Mouse (Mus musculus): Measurements from ENCODE around the gene Cnksr3.
A peak's percentile ranks its signal among the peaks of the same experiment; 100 is the strongest.

Cnksr3 gene

GRCm38 (mm10) chr10:7149671-7150595, 62.1 kb downstream of the Cnksr3 start:
- no peak for DNase-seq (ENCODE audit: low spot score in 2 of 2)

GRCm38 (mm10) chr10:7145614-7146013, 66.4 kb downstream of the Cnksr3 start:
- DNase-seq (ENCODE audit: low spot score in 2 of 2), result no peak

- no peak for DNase-seq (ENCODE audit: low spot score in 2 of 2)
These were observed 67.8 kb downstream of the Cnksr3 start for GRCm38 (mm10) chr10:7144081-7144783.

GRCm38 (mm10) chr10:7142287-7142686, 69.8 kb downstream of the Cnksr3 start:
- no peak for DNase-seq (ENCODE audit: low spot score in 2 of 2)

GRCm38 (mm10) chr10:7140282-7140681, 71.8 kb downstream of the Cnksr3 start:
- DNase-seq (ENCODE audit: low spot score in 2 of 2), result no peak

GRCm38 (mm10) chr10:7138049-7138448, 74.0 kb downstream of the Cnksr3 start:
- no peak for DNase-seq (ENCODE audit: low spot score in 2 of 2)

- no peak for DNase-seq (ENCODE audit: low spot score in 2 of 2)
These were observed 76.3 kb downstream of the Cnksr3 start for GRCm38 (mm10) chr10:7135751-7136150.

- DNase-seq (ENCODE audit: low spot score in 2 of 2), result no peak
These were observed 79.0 kb downstream of the Cnksr3 start for GRCm38 (mm10) chr10:7133005-7133404.

GRCm38 (mm10) chr10:7131441-7131840, 80.6 kb downstream of the Cnksr3 start:
- DNase-seq (ENCODE audit: low spot score in 2 of 2), result no peak

GRCm38 (mm10) chr10:7127828-7128227, 84.2 kb downstream of the Cnksr3 start:
- no peak for DNase-seq (ENCODE audit: low spot score in 2 of 2)

GRCm38 (mm10) chr10:7126882-7127281, 85.2 kb downstream of the Cnksr3 start:
- DNase-seq (ENCODE audit: low spot score in 2 of 2), result no peak

- no peak for DNase-seq (ENCODE audit: low spot score in 2 of 2)
These were observed 85.8 kb downstream of the Cnksr3 start for GRCm38 (mm10) chr10:7126287-7126686.

GRCm38 (mm10) chr10:7124993-7125392, 87.0 kb downstream of the Cnksr3 start:
- peak; percentile 46 to 69 for DNase-seq (ENCODE audit: low spot score in 2 of 2)

GRCm38 (mm10) chr10:7122294-7122693, 89.7 kb downstream of the Cnksr3 start:
- no peak for DNase-seq (ENCODE audit: low spot score in 2 of 2)

GRCm38 (mm10) chr10:7120206-7120605, 91.8 kb downstream of the Cnksr3 start:
- DNase-seq (ENCODE audit: low spot score in 2 of 2), result no peak

- peak; percentile 43 to 63 for DNase-seq (ENCODE audit: low spot score in 2 of 2)
These were observed 93.6 kb downstream of the Cnksr3 start for GRCm38 (mm10) chr10:7118258-7119077.

GRCm38 (mm10) chr10:7117785-7118184, 94.3 kb downstream of the Cnksr3 start:
- no peak for DNase-seq (ENCODE audit: low spot score in 2 of 2)

GRCm38 (mm10) chr10:7114796-7115195, 97.2 kb downstream of the Cnksr3 start:
- DNase-seq (ENCODE audit: low spot score in 2 of 2), result no peak

- DNase-seq (ENCODE audit: low spot score in 2 of 2), result no peak
These were observed 98.3 kb downstream of the Cnksr3 start for GRCm38 (mm10) chr10:7113747-7114146.

- no peak for DNase-seq (ENCODE audit: low spot score in 2 of 2)
These were observed 98.9 kb downstream of the Cnksr3 start for GRCm38 (mm10) chr10:7113144-7113543.

- peak in 1 of 2 experiments; percentile 34 for DNase-seq (ENCODE audit: low spot score in 2 of 2)
These were observed 100.5 kb downstream of the Cnksr3 start for GRCm38 (mm10) chr10:7111462-7112000.

- no peak for DNase-seq (ENCODE audit: low spot score in 2 of 2)
These were observed 108.2 kb downstream of the Cnksr3 start for GRCm38 (mm10) chr10:7103872-7104271.
